Mouse (Mus musculus) kidney, postnatal 4 days (tissue): Measurements from ENCODE around the gene Hsd17b12.

Experiments
- DNase-seq, 2 experiments: peaks; one replicate each; pipeline ENCODE4 v3.0.0; 2021; ENCODE audit warnings: mixed read lengths in 2 of 2

Hsd17b12 gene

DNA sequence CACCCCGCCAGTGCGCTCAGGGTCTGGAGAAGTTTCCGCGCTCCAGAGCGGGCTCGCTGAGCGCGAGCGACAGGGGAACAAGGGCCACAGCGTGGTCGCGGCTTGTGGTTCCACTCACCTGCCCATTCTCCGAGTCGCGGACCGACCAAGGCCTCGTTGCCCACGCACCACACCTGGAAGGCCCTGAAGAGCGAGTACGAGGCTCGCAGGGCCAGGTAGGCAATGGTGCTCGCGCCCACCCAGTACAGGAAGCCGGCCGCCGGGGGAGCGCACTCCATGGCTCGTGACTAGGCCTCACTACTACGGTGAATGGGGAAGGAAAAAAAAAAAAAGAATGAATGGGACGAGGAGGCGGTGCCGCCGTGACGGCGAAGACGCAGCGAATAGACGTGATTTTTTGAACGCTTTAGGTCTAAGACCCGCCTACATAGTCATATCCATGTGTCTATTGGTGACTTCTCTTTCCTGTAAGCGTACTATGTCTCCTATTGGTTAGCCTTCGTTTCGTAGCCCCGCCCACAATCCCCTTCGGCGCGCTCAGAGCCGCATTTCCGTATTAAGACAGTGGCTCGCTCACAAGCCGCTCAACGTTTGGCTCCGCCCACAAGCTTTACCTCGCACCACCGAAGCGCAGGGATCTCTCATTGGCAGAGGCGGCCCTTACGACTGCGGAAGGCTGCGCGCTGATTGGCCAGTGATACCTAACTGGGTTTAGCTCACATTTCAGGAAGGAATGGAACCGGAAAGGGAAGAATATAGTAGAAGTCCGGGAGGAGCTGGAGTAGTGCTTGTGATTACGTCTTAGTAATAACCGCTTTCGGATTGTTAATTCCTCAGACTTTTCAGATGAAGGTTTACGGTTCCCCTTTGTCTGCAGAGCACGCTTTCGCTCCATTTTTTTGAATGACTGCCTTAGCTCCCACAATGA, at the start of gene Hsd17b12:
Gene Hsd17b12, minus strand, starts transcription at position 373 of the 928 bp plus-strand sequence.
- peak; percentile 99 to 100 for DNase-seq

DNA sequence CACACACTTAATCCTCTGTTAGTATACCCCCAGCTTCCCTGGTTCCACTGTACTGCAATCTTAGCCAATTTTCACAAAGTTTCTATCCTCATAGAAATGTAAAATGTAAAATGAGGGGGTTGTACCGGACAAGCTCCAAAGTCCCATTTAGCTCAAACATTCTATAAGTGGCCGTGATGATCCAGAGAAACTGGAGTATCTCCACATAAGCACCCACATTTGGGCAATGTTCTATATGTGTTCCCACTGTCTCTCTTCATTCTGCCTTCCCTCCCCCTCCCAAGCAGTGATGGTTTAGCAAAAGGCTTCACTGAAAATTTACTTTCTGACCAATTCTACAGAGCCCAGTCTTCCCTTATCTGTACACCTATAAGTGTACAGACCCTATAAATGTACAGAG, 27.1 kb upstream of the Hsd17b12 start:
- no peak for DNase-seq

DNA sequence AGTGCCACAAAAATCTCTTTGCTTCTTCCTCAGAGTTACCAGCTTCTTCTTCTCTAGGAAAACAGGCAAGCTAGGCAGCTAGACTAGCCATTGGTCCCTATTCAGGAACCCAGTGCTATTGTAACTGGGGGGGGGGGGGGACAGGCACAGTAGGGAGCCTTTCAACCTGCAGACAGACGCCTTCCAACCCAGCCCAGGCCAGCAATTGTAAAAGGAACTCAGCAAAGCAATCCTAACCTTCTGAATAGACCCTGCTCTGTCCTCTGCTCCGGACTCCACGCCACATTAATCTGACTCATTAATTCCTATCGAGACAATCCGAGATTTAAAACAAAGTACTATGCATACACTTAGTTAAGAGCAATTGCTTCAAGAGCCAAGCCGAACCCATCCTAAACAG, 26.4 kb upstream of the Hsd17b12 start:
- no peak for DNase-seq

- no peak for DNase-seq
Measured at GRCm38 (mm10) chr2:94179030-94179407, 21.3 kb upstream of the Hsd17b12 start.

DNA sequence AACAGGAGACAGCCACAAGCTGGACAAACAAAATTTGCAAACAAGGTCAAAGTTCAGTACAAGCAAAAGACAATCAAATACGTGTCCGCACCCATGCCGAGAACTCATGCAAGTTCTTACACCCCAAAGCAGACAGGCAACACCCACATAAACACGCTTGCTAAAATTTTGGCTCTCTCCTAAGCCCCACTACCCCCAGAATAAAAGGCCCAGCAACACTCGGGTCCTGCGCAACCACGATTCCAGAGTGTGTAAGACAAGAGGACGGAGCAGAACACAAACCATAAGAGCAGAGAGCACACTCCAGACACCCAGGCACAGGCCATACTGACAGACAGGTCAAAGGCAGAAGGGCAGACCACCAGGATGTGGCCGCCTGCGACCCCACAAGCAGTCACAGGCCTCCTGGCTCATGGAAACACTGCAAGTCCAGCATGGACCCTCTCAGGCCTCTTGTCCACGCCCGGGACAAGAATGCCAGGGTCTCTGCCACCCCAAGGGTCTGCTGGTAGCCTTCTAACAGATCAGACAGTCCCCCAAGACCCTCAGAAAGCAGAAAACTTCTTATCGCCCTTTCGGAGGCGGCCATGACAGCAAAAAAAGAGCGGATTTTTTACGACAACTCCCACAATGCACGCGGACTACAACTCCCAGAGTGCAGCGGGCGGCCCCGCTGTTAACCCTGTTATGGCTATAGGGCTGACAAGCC, 20.7 kb upstream of the Hsd17b12 start:
- peak; percentile 92 to 93 for DNase-seq

- no peak for DNase-seq
Measured at GRCm38 (mm10) chr2:94177294-94177693, 19.5 kb upstream of the Hsd17b12 start.

- no peak for DNase-seq
Measured at GRCm38 (mm10) chr2:94176381-94176780, 18.6 kb upstream of the Hsd17b12 start.

GRCm38 (mm10) chr2:94173549-94173948, 15.8 kb upstream of the Hsd17b12 start:
- no peak for DNase-seq

- DNase-seq: no peak
Measured at GRCm38 (mm10) chr2:94163207-94163606, 5.4 kb upstream of the Hsd17b12 start.

- DNase-seq: no peak
Measured at GRCm38 (mm10) chr2:94162141-94162540, 4.4 kb upstream of the Hsd17b12 start.

DNA sequence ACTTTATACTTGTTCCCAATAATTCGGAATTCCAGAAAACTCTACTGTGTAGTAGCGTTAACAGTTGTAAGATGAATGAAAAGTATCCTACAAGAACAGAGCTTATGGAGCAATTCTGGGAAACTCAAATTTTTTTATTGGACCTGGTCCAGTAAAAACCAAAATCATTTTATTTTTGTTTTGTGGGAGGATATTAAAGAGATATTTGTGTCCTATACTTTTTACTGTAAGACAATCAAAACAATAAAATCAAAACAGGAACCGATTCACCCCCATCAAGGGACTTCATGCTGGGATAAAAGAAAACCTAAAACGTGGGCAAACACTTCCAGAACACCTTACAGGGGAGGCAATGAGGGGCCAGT, 738 bp upstream of the Hsd17b12 start:
- no peak for DNase-seq

DNA sequence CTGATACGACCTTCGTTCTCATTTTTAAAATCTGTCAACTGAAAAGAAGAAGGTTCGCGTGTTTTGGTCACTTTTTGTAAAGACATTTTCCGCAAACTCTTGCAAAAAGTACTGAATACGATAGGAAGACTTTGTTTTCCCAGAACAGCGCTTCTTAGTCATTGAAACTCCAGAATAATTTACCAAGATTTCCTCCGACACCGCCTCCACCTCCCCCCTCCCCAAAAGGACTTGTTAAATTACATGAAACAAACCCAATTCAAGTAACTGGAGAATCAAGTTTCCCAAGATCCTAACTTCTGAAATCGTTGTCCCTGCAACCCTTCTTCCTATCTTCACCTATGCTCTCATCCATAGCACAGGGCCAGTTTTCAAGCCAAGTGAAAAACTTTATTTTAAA, 713 bp downstream of the Hsd17b12 start:
- no peak for DNase-seq

- DNase-seq: no peak
Measured at GRCm38 (mm10) chr2:94145146-94145542, 12.6 kb downstream of the Hsd17b12 start.

GRCm38 (mm10) chr2:94144520-94145145, 13.1 kb downstream of the Hsd17b12 start:
- DNase-seq: no peak

- DNase-seq: no peak
Measured at GRCm38 (mm10) chr2:94141293-94141692, 16.5 kb downstream of the Hsd17b12 start.

DNA sequence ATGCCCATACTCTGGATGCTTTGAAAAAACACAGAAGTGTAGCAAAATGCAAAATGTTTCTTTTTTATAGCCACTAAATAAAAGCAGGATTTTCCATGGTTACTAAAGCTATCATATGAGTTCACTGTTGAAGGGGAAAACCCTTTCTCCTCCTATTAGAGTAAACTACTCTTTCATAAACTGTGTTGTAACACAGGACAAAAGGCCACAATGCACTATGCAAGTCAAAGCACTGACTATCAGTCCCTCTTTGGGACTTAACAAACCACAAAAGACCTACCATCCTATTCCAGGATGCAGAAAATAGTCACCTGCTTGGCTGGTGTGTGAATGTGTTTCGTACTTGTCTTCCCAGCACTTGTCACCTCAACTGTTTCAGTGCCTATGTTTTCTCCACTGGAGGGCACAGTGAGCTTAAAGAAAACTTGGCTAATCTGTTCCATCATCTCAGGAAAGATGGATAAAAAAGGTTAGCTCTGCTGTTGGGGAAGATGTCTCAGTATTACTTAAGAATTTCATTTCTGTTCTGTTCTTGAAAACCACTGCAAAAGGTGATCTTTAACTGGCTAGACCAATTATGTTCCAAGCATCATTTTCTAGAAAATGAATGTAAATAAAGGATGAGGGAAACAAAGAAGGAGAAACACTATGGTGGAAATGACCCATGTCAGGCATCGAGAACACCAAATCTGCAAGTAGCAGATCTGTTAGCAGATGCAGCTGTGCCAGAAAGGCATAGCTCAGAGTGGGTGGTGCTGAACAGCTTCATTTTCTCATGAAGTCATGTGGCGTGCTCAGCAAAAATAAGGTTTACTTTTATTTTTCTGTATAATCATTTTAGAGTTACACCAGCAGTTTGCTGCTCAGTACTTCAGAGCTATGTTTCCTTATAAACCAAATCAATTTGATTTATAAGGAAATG, 19.0 kb downstream of the Hsd17b12 start:
- DNase-seq: no peak

DNA sequence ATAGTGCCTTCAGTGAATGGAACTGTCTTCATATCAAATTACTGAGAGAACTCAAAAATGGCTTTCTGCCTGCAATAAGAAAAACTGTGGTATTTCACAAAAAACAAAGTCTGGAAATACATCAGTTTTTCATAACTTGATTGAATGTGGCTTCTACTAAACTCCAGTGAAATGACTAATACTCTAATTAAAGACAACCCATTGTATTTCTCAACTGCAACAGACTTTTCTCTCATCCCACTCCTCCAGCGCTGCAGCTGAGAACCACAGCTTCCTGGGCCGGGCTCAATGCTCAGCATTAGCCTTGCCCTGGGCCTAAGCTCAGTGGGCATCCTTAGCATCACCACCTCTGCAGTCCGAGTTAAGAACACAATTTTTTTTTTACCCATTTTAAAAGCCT, 20.9 kb downstream of the Hsd17b12 start:
- no peak for DNase-seq

GRCm38 (mm10) chr2:94128496-94128895, 29.3 kb downstream of the Hsd17b12 start:
- DNase-seq: no peak

- DNase-seq: peak in 1 of 2 experiments; percentile 6
Measured at GRCm38 (mm10) chr2:94122182-94123041, 35.4 kb downstream of the Hsd17b12 start.

GRCm38 (mm10) chr2:94103758-94104157, 54.0 kb downstream of the Hsd17b12 start:
- DNase-seq: no peak

- DNase-seq: no peak
Measured at GRCm38 (mm10) chr2:94089901-94090300, 67.9 kb downstream of the Hsd17b12 start.
